ENCODE assay signal across 8 mouse cellular contexts in the genomic region with DNA sequence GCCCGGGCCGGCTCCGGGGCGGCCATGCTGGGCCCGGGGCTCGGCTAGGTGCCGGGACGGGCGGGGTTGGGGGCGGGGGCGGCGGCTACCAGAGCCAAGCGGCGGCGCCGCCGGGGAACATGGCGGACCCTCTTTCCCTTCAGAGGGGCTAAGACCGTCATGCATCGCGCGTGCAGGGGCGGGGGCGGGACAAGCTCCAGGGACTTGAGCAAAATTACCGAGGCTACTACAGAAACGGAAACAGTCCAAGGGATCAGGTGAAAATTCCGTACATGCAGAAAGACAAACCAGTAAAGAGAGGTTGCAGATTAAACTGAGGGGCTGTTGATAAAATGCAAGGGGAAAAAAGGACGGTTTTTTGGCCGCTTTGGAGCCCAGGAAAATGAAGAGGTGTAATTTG. TPM values are rescaled to one million over a fixed set of nuclear protein-coding genes. Genes with fewer than 3 reads are reported as not detected.
DNase-seq lines count a peak whose midpoint lies in the region; ATAC-seq and TF ChIP-seq lines count a peak whose summit lies in the region.

A gene (minus strand): TSS at position 159 of the 400 bp plus-strand sequence.

- POLR2A ChIA-PET in Patski (lab: Charles Lee): no interaction called here

- no peaks in the 10 kb centered on the region for H3K9me3 ChIP-seq in hindbrain, embryonic 12.5 days (replicated peaks)

- H3K27ac ChIP-seq in hindbrain, embryonic 12.5 days: peak within 1 kb of the TSS; percentile 99

- peak within 1 kb of the TSS; percentile 64 for H3K4me2 ChIP-seq in hindbrain, embryonic 12.5 days (replicated peaks)

- WGBS in hindbrain, embryonic 12.5 days: 1% methylated on average over 24 of the region's 29 CpGs

- H3K4me1 ChIP-seq in hindbrain, embryonic 12.5 days: peaks cover 13% of the 10 kb centered on the region

- no peak for TF ChIP-seq CTCF in Patski (IDR thresholded peaks at IDR 0.05)

- CTCF ChIA-PET in Patski (lab: Charles Lee): interaction anchor here (1.2 kb wide), 1 partner anchor 25 kb away, joined by 3 read pairs; no protein-coding TSS in a partner anchor

- peak within 1 kb of the TSS; percentile 97 for H3K9ac ChIP-seq in hindbrain, embryonic 12.5 days

- peak; percentile 58 for ATAC-seq in Patski
- ATAC-seq in frontal cortex, adult (ENCODE audit: low TSS enrichment): peak; percentile 87
- ATAC-seq in hindbrain, embryonic 12.5 days (ENCODE audit: low FRiP score): peak; percentile 92

- DNase-seq in Patski (ENCODE audit: low read depth, low spot score): peak; percentile 48
- peak; percentile 82 for DNase-seq in cerebellum, adult 9-10 months
- DNase-seq in layer of hippocampus, postnatal 36 days: peak; percentile 73 to 77
- peak; percentile 88 for DNase-seq in lung, postnatal 36 days
- DNase-seq in retina, postnatal 1 day: peak; percentile 97
- peak; percentile 36 for DNase-seq in urinary bladder, postnatal 10 days (ENCODE audit: low spot score)

- H3K36me3 ChIP-seq in hindbrain, embryonic 12.5 days: peaks cover 19% of the 10 kb centered on the region

- H3K4me3 ChIP-seq in hindbrain, embryonic 12.5 days: peak within 1 kb of the TSS; percentile 95

- no peaks in the 10 kb centered on the region for H3K27me3 ChIP-seq in Patski
- H3K27me3 ChIP-seq in hindbrain, embryonic 12.5 days: no peaks in the 10 kb centered on the region

- in situ Hi-C loops in Patski (cut with MboI; ENCODE audit: low pct_unique_long_range_greater_than_20kb): no loop called here

RNA-seq across cellular contexts. Expression of the gene that starts here (rescaled TPM):
- 61.1 TPM for polyA plus RNA-seq in Patski (2021)
- 69.4 and 74.0 TPM in 2 replicates for polyA plus RNA-seq in hindbrain, embryonic 12.5 days (2016; fragmentation: Nextera tagmentation; extraction: Ambion mirVana)
- 100 to 1,000 TPM; 306 to 322 TPM for total RNA-seq in layer of hippocampus, postnatal 36 days (2021)

Comparison
In these comparisons a context has a peak if more than half of its experiments do, and no peak if none do; other contexts are left out.
1. Peak in every context shown above with its lines: DNase-seq, ATAC-seq, H3K4me3 ChIP-seq and H3K27ac ChIP-seq.
2. DNase-seq: peak in every context shown above with its lines; median percentile 97 in retina, postnatal 1 day; 88 in lung, postnatal 36 days; 82 in cerebellum, adult 9-10 months; 75 in layer of hippocampus, postnatal 36 days; 48 in Patski; 36 in urinary bladder, postnatal 10 days.